Mouse (Mus musculus): ENCODE data around the gene Hoxd4. TPM values are rescaled to one million over a fixed set of nuclear protein-coding genes. Genes with fewer than 3 reads are reported as not detected.

The Hoxd4 gene
- polyA plus RNA-seq (2012; rRNA removed), result 1.2 and 2.9 TPM in 2 replicates

GRCm38 (mm10) chr2:74711721-74712621 lies at the start of gene Hoxd4, which contains the start of gene Hoxd3:
Gene Hoxd4, plus strand, starts transcription at chr2:74711929.
Gene Hoxd3, plus strand, starts transcription at chr2:74711927.
- H3K4me1 ChIP-seq (ENCODE audit: control insufficient read depth, insufficient read depth, insufficient read length, low read length), result peaks cover 4% of the 10 kb centered on the region
- H3K4me3 ChIP-seq (ENCODE audit: low read depth, low read length), result peak within 1 kb of the TSS; percentile 66
- no peak within 1 kb of the TSS for H3K27ac ChIP-seq (ENCODE audit: insufficient read depth, low read depth, low read length)
- H3K36me3 ChIP-seq (ENCODE audit: control insufficient read depth, insufficient read depth, low read length), result no peaks in the 10 kb centered on the region
- peaks cover 57% of the 10 kb centered on the region for H3K27me3 ChIP-seq (ENCODE audit: control insufficient read depth, insufficient read depth, low read length)
- WGBS, result 1% methylated on average over 65 of the region's 65 CpGs
- TF ChIP-seq POLR2A (IDR thresholded peaks at IDR 0.05; ENCODE audit: low read depth, low read length), result no peak
- TF ChIP-seq CTCF (IDR thresholded peaks at IDR 0.05; ENCODE audit: extremely low read depth, insufficient read length, insufficient replicate concordance, low read depth, low read length), result no peak

GRCm38 (mm10) chr2:74663291-74663925 lies 48.3 kb upstream of the Hoxd4 start:
- no peaks in the 10 kb centered on the region for H3K36me3 ChIP-seq (ENCODE audit: control insufficient read depth, insufficient read depth, low read length)
- H3K4me1 ChIP-seq (ENCODE audit: control insufficient read depth, insufficient read depth, insufficient read length, low read length), result peaks cover 3% of the 10 kb centered on the region
- H3K27me3 ChIP-seq (ENCODE audit: control insufficient read depth, insufficient read depth, low read length), result peaks cover 73% of the 10 kb centered on the region
- no peak overlapping the region for H3K27ac ChIP-seq (ENCODE audit: insufficient read depth, low read depth, low read length)
- 4% methylated on average over 18 of the region's 18 CpGs for WGBS
- TF ChIP-seq POLR2A (IDR thresholded peaks at IDR 0.05; ENCODE audit: low read depth, low read length) (no peak), CTCF (IDR thresholded peaks at IDR 0.05; ENCODE audit: extremely low read depth, insufficient read length, insufficient replicate concordance, low read depth, low read length) (peak; percentile 60; the same call in 1 of the 2 replicates)
- no peak overlapping the region for H3K4me3 ChIP-seq (ENCODE audit: low read depth, low read length)

GRCm38 (mm10) chr2:74666411-74666810 lies 45.3 kb upstream of the Hoxd4 start:
- 6% methylated on average over 7 of the region's 7 CpGs for WGBS
- peaks cover 7% of the 10 kb centered on the region for H3K4me1 ChIP-seq (ENCODE audit: control insufficient read depth, insufficient read depth, insufficient read length, low read length)
- H3K36me3 ChIP-seq (ENCODE audit: control insufficient read depth, insufficient read depth, low read length), result no peaks in the 10 kb centered on the region
- peaks cover 66% of the 10 kb centered on the region for H3K27me3 ChIP-seq (ENCODE audit: control insufficient read depth, insufficient read depth, low read length)
- H3K4me3 ChIP-seq (ENCODE audit: low read depth, low read length), result no peak overlapping the region
- H3K27ac ChIP-seq (ENCODE audit: insufficient read depth, low read depth, low read length), result no peak overlapping the region
- no peak for TF ChIP-seq POLR2A (IDR thresholded peaks at IDR 0.05; ENCODE audit: low read depth, low read length)
- no peak for TF ChIP-seq CTCF (IDR thresholded peaks at IDR 0.05; ENCODE audit: extremely low read depth, insufficient read length, insufficient replicate concordance, low read depth, low read length)

DNA sequence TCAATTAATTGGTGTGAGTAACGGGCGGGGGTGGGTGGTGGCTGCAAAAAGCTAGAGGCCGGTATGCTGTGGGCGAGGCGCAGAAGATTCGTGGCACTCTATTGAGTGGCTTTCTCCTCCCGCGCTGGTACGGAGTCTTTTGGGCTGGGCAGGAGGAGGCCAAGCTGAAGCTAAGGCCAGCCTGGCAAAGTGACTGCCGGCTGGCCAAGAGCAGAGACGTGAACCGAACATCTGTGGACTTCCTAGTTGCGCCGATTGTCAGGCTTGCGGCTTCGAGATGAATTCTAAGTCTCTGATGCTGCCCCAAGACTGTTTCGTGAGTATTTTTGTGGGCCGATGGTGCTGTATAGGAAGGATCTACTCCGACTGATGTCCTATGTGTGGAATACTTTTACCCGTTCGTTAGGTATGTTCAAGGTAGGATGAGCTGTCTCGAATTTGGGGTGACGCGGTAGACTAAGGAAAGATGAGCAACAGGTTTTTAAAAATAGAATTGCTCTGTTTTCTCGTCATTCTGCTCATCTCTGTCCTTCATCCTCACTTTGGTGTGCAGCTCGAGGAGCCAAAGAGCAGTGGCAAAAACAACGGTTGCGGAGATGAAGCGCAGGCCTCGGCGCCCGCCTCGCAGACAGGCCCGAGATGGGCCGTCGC lies 44.4 kb upstream of the Hoxd4 start:
- peaks cover 7% of the 10 kb centered on the region for H3K4me1 ChIP-seq (ENCODE audit: control insufficient read depth, insufficient read depth, insufficient read length, low read length)
- H3K27ac ChIP-seq (ENCODE audit: insufficient read depth, low read depth, low read length), result no peak overlapping the region
- TF ChIP-seq CTCF (IDR thresholded peaks at IDR 0.05; ENCODE audit: extremely low read depth, insufficient read length, insufficient replicate concordance, low read depth, low read length) (no peak), POLR2A (IDR thresholded peaks at IDR 0.05; ENCODE audit: low read depth, low read length) (no peak)
- H3K4me3 ChIP-seq (ENCODE audit: low read depth, low read length), result no peak overlapping the region
- H3K27me3 ChIP-seq (ENCODE audit: control insufficient read depth, insufficient read depth, low read length), result peaks cover 64% of the 10 kb centered on the region
- no peaks in the 10 kb centered on the region for H3K36me3 ChIP-seq (ENCODE audit: control insufficient read depth, insufficient read depth, low read length)
- 6% methylated on average over 36 of the region's 36 CpGs for WGBS

DNA sequence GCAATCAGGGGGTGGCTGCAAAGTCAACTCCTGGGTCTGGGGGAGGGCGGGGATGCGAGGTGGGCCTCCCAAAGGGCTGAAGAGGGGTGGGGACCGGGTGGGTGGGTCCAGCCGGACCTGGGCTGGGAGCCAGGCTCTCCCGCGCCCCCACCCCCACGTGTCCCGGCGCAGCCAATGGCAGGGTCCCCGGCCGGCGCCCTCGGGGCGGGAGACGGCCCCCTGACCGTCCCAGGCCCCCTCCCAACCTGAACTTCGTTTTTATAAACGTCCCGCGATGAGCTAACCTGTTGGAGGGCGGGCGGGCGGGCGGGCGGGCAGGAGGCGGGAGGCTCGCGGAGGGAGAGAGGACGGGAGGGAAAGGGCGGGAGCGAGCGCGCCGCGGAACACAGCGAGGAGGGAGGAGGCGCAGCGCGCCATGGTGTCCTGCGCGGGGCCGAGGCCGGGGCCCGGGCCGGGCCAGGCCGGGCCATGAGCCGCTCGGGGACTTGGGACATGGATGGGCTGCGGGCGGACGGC lies 43.8 kb upstream of the Hoxd4 start, which contains the start of gene Hoxd13:
TSS of gene Hoxd13 (plus strand) at position 469 of the 516 bp plus-strand sequence.
- no peak for TF ChIP-seq CTCF (IDR thresholded peaks at IDR 0.05; ENCODE audit: extremely low read depth, insufficient read length, insufficient replicate concordance, low read depth, low read length)
- TF ChIP-seq POLR2A (IDR thresholded peaks at IDR 0.05; ENCODE audit: low read depth, low read length), result no peak
- H3K36me3 ChIP-seq (ENCODE audit: control insufficient read depth, insufficient read depth, low read length), result no peaks in the 10 kb centered on the region
- H3K27ac ChIP-seq (ENCODE audit: insufficient read depth, low read depth, low read length), result no peak within 1 kb of the TSS
- H3K4me1 ChIP-seq (ENCODE audit: control insufficient read depth, insufficient read depth, insufficient read length, low read length), result peaks cover 10% of the 10 kb centered on the region
- H3K4me3 ChIP-seq (ENCODE audit: low read depth, low read length), result peak within 1 kb of the TSS; percentile 41
- peaks cover 69% of the 10 kb centered on the region for H3K27me3 ChIP-seq (ENCODE audit: control insufficient read depth, insufficient read depth, low read length)
- WGBS, result under 1% methylated on average over 39 of the region's 51 CpGs

DNA sequence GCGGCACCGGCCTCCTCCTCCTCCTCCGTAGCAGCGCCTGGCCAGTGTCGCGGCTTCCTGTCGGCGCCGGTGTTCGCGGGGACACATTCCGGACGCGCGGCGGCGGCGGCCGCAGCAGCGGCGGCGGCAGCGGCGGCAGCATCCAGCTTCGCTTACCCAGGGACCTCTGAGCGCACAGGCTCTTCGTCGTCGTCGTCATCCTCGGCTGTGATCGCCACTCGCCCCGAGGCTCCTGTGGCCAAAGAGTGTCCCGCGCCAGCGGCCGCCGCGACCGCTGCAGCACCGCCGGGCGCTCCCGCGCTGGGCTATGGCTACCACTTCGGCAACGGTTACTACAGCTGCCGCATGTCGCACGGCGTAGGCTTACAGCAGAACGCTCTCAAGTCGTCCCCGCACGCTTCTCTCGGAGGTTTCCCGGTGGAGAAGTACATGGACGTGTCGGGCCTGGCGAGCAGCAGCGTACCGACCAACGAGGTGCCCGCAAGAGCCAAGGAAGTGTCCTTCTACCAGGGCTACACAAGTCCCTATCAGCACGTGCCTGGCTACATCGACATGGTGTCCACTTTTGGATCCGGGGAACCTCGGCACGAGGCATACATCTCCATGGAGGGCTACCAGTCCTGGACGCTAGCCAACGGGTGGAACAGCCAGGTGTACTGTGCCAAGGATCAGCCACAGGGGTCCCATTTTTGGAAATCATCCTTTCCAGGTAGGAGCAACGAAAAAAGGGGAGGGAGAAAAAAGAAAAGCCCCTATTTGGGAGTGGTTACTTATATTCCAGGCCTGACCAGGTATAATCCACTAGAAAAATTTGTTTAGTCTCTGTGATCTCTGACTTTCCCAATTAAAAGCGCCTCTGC lies 43.1 kb upstream of the Hoxd4 start:
- Histone ChIP-seq H3K4me1 (ENCODE audit: control insufficient read depth, insufficient read depth, insufficient read length, low read length) (peaks cover 10% of the 10 kb centered on the region), H3K36me3 (ENCODE audit: control insufficient read depth, insufficient read depth, low read length) (no peaks in the 10 kb centered on the region), H3K27ac (ENCODE audit: insufficient read depth, low read depth, low read length) (no peak overlapping the region), H3K27me3 (ENCODE audit: control insufficient read depth, insufficient read depth, low read length) (peaks cover 70% of the 10 kb centered on the region), H3K4me3 (ENCODE audit: low read depth, low read length) (peak overlapping the region; percentile 41)
- TF ChIP-seq CTCF (IDR thresholded peaks at IDR 0.05; ENCODE audit: extremely low read depth, insufficient read length, insufficient replicate concordance, low read depth, low read length) (no peak), POLR2A (IDR thresholded peaks at IDR 0.05; ENCODE audit: low read depth, low read length) (0 out of 2 replicates have a peak, but pooled peaks have one; percentile 6)
- WGBS, result under 1% methylated on average over 71 of the region's 74 CpGs
